Mouse (Mus musculus): ENCODE measurements around the gene Naaladl2. TPM values are rescaled to one million over a fixed set of nuclear protein-coding genes. Genes with fewer than 3 reads are reported as not detected.

The Naaladl2 gene
- polyA plus RNA-seq, 1 experiment: 0.38 TPM

DNA sequence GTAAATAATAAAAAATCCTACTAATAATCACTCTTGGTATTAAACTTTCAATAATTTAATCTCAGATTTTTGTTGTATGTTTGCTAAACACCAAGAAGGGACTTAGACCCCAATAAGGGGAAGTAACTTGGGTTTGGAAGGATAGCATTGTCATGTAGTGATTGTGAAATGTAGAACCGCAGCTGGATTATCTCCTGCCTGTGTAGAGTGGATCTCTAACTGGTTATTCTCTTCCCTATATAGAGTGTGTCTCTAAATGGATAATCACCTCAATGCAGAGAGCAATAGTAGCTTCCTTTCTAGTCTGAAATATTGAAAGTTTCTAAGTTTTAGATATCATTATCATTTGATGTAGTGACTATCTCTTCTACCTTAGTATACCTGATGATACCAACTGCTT lies 1001.3 kb downstream of the Naaladl2 start:
- Histone ChIP-seq H3K4me3 (ENCODE audit: insufficient read depth, low read depth, low read length) (no peak overlapping the region), H3K27ac (ENCODE audit: insufficient read depth, low read depth, low read length) (no peak overlapping the region), H3K36me3 (ENCODE audit: control insufficient read depth, insufficient read depth, low read length) (no peaks in the 10 kb centered on the region), H3K27me3 (replicated peaks; ENCODE audit: control insufficient read depth, insufficient read depth, low read length) (no peaks in the 10 kb centered on the region), H3K4me1 (ENCODE audit: control insufficient read depth, insufficient read depth, low read length) (no peaks in the 10 kb centered on the region)
- no peak for TF ChIP-seq CTCF (conservative IDR thresholded peaks at IDR 0.05; ENCODE audit: insufficient read depth, insufficient read length, low read depth, low read length)
- TF ChIP-seq POLR2A (IDR thresholded peaks at IDR 0.05; ENCODE audit: low read depth, low read length): no peak
- WGBS: 86% methylated on average over 1 of the region's 1 CpGs
- DNase-seq: no peak

DNA sequence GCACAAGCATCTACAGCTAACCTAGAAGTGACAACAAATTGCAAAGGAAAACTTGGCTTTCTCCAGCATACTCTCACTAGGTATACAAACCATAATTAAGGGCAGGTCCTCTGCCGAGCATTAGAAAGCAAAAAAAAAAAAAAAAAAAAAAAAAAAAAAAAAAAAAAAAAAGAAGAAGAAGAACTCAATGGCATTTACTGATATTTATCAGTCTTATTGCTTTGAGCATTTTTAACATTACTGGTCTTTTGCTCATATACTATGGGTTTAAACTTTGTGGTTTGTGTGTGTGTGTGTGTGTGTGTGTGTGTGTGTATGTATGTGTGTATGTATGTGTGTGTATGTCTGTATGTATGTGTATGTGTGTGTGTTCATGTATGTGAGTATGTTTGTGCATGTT lies 1006.1 kb downstream of the Naaladl2 start:
- no peaks in the 10 kb centered on the region for H3K27me3 ChIP-seq (replicated peaks; ENCODE audit: control insufficient read depth, insufficient read depth, low read length)
- no peak overlapping the region for H3K27ac ChIP-seq (ENCODE audit: insufficient read depth, low read depth, low read length)
- H3K36me3 ChIP-seq (ENCODE audit: control insufficient read depth, insufficient read depth, low read length): no peaks in the 10 kb centered on the region
- no peaks in the 10 kb centered on the region for H3K4me1 ChIP-seq (ENCODE audit: control insufficient read depth, insufficient read depth, low read length)
- TF ChIP-seq POLR2A (IDR thresholded peaks at IDR 0.05; ENCODE audit: low read depth, low read length): no peak
- TF ChIP-seq CTCF (conservative IDR thresholded peaks at IDR 0.05; ENCODE audit: insufficient read depth, insufficient read length, low read depth, low read length): no peak
- no peak overlapping the region for H3K4me3 ChIP-seq (ENCODE audit: insufficient read depth, low read depth, low read length)
- WGBS: 72% methylated on average over 1 of the region's 1 CpGs
- DNase-seq: no peak

DNA sequence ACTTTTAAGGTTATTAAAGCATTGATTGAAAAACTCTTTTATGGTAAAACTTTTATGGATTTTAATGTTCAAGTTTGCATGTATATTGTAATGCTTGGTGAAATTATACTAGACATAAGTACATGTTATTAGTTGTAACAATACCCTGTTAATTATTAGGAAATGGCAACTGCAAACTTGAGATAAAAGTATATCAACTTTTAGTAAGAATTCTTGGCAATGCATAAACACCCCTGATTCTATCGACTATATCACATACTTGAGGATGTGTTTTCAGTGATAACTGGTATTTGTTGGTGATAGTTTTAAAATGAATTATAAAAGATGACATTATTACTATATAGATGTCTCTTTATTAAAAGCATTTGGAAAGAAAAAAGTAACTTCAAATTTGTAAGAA lies 1017.9 kb downstream of the Naaladl2 start:
- no peaks in the 10 kb centered on the region for H3K36me3 ChIP-seq (ENCODE audit: control insufficient read depth, insufficient read depth, low read length)
- 77% methylated on average over 1 of the region's 1 CpGs for WGBS
- no peak overlapping the region for H3K4me3 ChIP-seq (ENCODE audit: insufficient read depth, low read depth, low read length)
- H3K4me1 ChIP-seq (ENCODE audit: control insufficient read depth, insufficient read depth, low read length): no peaks in the 10 kb centered on the region
- no peak overlapping the region for H3K27ac ChIP-seq (ENCODE audit: insufficient read depth, low read depth, low read length)
- no peak for DNase-seq
- no peaks in the 10 kb centered on the region for H3K27me3 ChIP-seq (replicated peaks; ENCODE audit: control insufficient read depth, insufficient read depth, low read length)
- TF ChIP-seq POLR2A (IDR thresholded peaks at IDR 0.05; ENCODE audit: low read depth, low read length) (no peak), CTCF (conservative IDR thresholded peaks at IDR 0.05; ENCODE audit: insufficient read depth, insufficient read length, low read depth, low read length) (no peak)

DNA sequence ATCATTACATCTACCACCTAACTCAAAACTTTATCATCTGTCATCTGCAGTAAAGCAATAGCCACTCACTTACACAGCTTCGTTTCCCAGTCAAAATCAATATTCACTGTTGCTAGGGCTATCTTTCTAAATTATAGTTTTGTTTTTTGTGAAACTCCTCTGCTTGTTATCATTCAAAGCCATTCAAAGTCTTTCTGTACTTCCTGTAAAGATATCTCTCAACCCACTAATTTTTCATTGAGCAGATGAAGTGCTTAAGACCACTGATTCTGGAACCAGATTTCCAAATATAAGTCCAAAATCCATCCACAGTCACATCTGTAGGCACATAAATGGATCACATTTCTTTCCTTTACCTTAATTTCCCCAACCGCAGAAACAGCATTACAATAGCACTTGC lies 1020.0 kb downstream of the Naaladl2 start:
- no peak for DNase-seq
- TF ChIP-seq CTCF (conservative IDR thresholded peaks at IDR 0.05; ENCODE audit: insufficient read depth, insufficient read length, low read depth, low read length): no peak
- TF ChIP-seq POLR2A (IDR thresholded peaks at IDR 0.05; ENCODE audit: low read depth, low read length): no peak
- whole genome bisulfite sequencing: 80% methylated on average over 2 of the region's 2 CpGs
- Histone ChIP-seq H3K27me3 (replicated peaks; ENCODE audit: control insufficient read depth, insufficient read depth, low read length) (no peaks in the 10 kb centered on the region), H3K27ac (ENCODE audit: insufficient read depth, low read depth, low read length) (no peak overlapping the region), H3K4me3 (ENCODE audit: insufficient read depth, low read depth, low read length) (no peak overlapping the region), H3K36me3 (ENCODE audit: control insufficient read depth, insufficient read depth, low read length) (no peaks in the 10 kb centered on the region), H3K4me1 (ENCODE audit: control insufficient read depth, insufficient read depth, low read length) (no peaks in the 10 kb centered on the region)

DNA sequence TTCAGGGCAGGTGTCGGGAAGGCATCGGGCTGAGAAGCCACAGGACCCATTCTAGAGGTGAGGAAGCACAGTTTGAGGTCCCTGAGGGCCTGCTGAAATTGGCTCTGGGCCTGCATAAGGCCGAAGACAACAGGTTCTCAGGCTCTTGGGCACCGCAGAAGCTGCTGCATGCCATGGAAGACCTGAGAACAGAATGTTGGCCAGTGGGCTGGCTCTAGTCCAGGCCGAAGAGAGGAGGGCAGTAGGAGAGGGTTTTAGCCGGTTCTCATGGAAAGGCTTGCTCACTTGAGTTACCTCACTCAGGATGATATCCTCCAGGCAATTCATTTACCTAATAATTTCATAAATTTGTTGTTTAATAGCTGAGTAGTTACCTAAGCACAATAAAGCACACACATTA lies 1025.9 kb downstream of the Naaladl2 start:
- Histone ChIP-seq H3K4me3 (ENCODE audit: insufficient read depth, low read depth, low read length) (no peak overlapping the region), H3K36me3 (ENCODE audit: control insufficient read depth, insufficient read depth, low read length) (no peaks in the 10 kb centered on the region), H3K4me1 (ENCODE audit: control insufficient read depth, insufficient read depth, low read length) (no peaks in the 10 kb centered on the region), H3K27ac (ENCODE audit: insufficient read depth, low read depth, low read length) (no peak overlapping the region), H3K27me3 (replicated peaks; ENCODE audit: control insufficient read depth, insufficient read depth, low read length) (no peaks in the 10 kb centered on the region)
- no peak for DNase-seq
- TF ChIP-seq POLR2A (IDR thresholded peaks at IDR 0.05; ENCODE audit: low read depth, low read length) (no peak), CTCF (conservative IDR thresholded peaks at IDR 0.05; ENCODE audit: insufficient read depth, insufficient read length, low read depth, low read length) (no peak)
- WGBS: 86% methylated on average over 6 of the region's 6 CpGs

DNA sequence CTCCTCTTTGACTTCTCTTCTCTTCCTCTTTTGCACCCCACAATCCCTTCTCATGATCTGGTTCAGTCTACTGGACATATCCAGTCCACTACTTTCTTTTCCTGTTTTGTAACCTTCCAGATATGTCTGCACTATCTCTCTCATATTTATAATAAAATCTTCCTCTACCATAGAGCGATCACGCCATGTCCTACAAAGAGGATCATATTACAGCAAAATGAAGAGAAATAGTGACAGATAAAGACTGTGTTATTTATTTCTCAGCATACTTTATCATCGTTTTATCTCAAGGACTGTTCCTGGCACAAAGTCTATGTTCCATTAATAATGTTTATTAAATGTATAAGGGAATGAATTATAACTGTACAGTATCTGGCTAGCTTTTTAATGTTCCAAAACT lies 1029.2 kb downstream of the Naaladl2 start:
- Histone ChIP-seq H3K27me3 (replicated peaks; ENCODE audit: control insufficient read depth, insufficient read depth, low read length) (no peaks in the 10 kb centered on the region), H3K36me3 (ENCODE audit: control insufficient read depth, insufficient read depth, low read length) (no peaks in the 10 kb centered on the region), H3K4me1 (ENCODE audit: control insufficient read depth, insufficient read depth, low read length) (no peaks in the 10 kb centered on the region), H3K4me3 (ENCODE audit: insufficient read depth, low read depth, low read length) (no peak overlapping the region), H3K27ac (ENCODE audit: insufficient read depth, low read depth, low read length) (no peak overlapping the region)
- TF ChIP-seq POLR2A (IDR thresholded peaks at IDR 0.05; ENCODE audit: low read depth, low read length) (no peak), CTCF (conservative IDR thresholded peaks at IDR 0.05; ENCODE audit: insufficient read depth, insufficient read length, low read depth, low read length) (no peak)
- DNase-seq: no peak
- WGBS: 75% methylated on average over 3 of the region's 3 CpGs

DNA sequence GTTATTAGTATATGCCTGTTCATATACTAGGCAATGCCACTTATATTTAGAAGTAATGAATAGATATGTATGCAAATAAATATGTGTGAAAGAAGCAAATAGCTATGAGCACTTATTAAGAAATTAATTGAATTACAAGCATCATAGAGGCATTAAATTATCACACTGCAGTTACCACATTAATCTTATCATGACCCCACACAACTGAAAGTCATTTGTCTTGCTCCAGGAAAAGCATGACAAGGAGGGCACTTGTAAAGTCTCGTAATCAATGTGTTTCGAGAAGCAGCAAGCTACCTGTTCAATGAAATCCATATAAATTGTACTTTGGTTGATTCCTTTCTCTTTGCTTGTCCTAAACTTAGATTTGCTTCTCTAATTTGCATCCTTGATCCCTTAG lies 1030.7 kb downstream of the Naaladl2 start:
- WGBS: 76% methylated on average over 2 of the region's 2 CpGs
- TF ChIP-seq CTCF (conservative IDR thresholded peaks at IDR 0.05; ENCODE audit: insufficient read depth, insufficient read length, low read depth, low read length) (no peak), POLR2A (IDR thresholded peaks at IDR 0.05; ENCODE audit: low read depth, low read length) (no peak)
- no peaks in the 10 kb centered on the region for H3K36me3 ChIP-seq (ENCODE audit: control insufficient read depth, insufficient read depth, low read length)
- no peak for DNase-seq
- no peak overlapping the region for H3K27ac ChIP-seq (ENCODE audit: insufficient read depth, low read depth, low read length)
- no peak overlapping the region for H3K4me3 ChIP-seq (ENCODE audit: insufficient read depth, low read depth, low read length)
- H3K4me1 ChIP-seq (ENCODE audit: control insufficient read depth, insufficient read depth, low read length): no peaks in the 10 kb centered on the region
- H3K27me3 ChIP-seq (replicated peaks; ENCODE audit: control insufficient read depth, insufficient read depth, low read length): no peaks in the 10 kb centered on the region

DNA sequence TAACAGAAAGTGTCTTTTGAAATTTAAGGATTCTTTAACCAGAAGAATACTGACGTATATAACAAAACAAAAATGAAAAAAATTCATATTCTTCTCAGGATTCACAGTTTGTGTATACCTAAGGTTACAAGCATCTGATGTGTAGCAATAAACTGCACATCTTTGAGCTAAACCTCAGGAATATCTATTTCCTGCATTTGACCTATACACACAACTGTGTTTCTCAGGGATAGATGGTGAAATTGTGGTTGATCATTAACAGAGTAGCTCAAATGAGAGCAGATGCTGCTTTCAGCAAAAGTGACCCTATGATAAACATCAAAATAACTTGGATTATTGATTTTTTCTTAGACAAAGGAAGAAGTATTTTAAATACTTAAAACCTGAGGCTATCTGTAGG lies 1037.7 kb downstream of the Naaladl2 start:
- 80% methylated on average over 1 of the region's 1 CpGs for WGBS
- TF ChIP-seq CTCF (conservative IDR thresholded peaks at IDR 0.05; ENCODE audit: insufficient read depth, insufficient read length, low read depth, low read length) (no peak), POLR2A (IDR thresholded peaks at IDR 0.05; ENCODE audit: low read depth, low read length) (no peak)
- H3K27me3 ChIP-seq (replicated peaks; ENCODE audit: control insufficient read depth, insufficient read depth, low read length): no peaks in the 10 kb centered on the region
- H3K4me3 ChIP-seq (ENCODE audit: insufficient read depth, low read depth, low read length): no peak overlapping the region
- no peak for DNase-seq
- no peaks in the 10 kb centered on the region for H3K36me3 ChIP-seq (ENCODE audit: control insufficient read depth, insufficient read depth, low read length)
- no peaks in the 10 kb centered on the region for H3K4me1 ChIP-seq (ENCODE audit: control insufficient read depth, insufficient read depth, low read length)
- no peak overlapping the region for H3K27ac ChIP-seq (ENCODE audit: insufficient read depth, low read depth, low read length)

All from kidney, adult 2 months (tissue).